Mouse (Mus musculus) lung, adult 2 months (tissue): ENCODE measurements at regions not wholly inside any gene's neighbourhood (a gene's known extent, or its start where the extent isn't known, plus 50 kb on each side); places are given as distances from the start of the nearest gene placed in this dataset.

Source experiments
- CTCF ChIP-seq: fragments of 200-500 bp; IDR thresholded peaks from 2 replicates; pipeline ENCODE4 v1.5.1; 2011; ENCODE audit warnings: mild to moderate bottlenecking, low read length, control low read depth; ENCODE audit not compliant: insufficient read depth
- POLR2A ChIP-seq: fragments of 200-500 bp; IDR thresholded peaks from 2 replicates; pipeline ENCODE4 v1.6.1; 2011; ENCODE audit warnings: low read depth, mild to moderate bottlenecking, control low read depth, low read length, borderline replicate concordance; ENCODE audit errors: extremely low read depth

- no peak for TF ChIP-seq CTCF
- TF ChIP-seq POLR2A, result no peak
Observed at GRCm38 (mm10) chr11:90110170-90110569, 77.3 kb upstream of the Gm45716 start.
